Mouse (Mus musculus) embryonic facial prominence, embryonic 13.5 days (tissue): ENCODE results near the gene Phf7. TPM values are rescaled to one million over a fixed set of nuclear protein-coding genes. Genes with fewer than 3 reads are reported as not detected.

Source experiments
- ATAC-seq: fragments of 200-750 bp; cut with Nextera tagmentation; 2 replicates; pipeline ENCODE4 v1.8.0; 2017; ENCODE audit warnings: low read depth; ENCODE audit not compliant: insufficient number of reproducible peaks, insufficient read depth, low FRiP score, low TSS enrichment
- H3K27ac ChIP-seq: fragments of 300-500 bp; sonication (generic); 2 replicates; pipeline ENCODE4 v1.5.1; 2015; ENCODE audit warnings: moderate library complexity, mild to moderate bottlenecking, inconsistent platforms
- H3K27me3 ChIP-seq: fragments of 300-500 bp; sonication (generic); 2 replicates; pipeline ENCODE4 v1.6.1; 2015; ENCODE audit warnings: mild to moderate bottlenecking, inconsistent platforms
- H3K36me3 ChIP-seq: fragments of 300-500 bp; sonication (generic); 2 replicates; pipeline ENCODE4 v1.6.1; 2015; ENCODE audit warnings: mild to moderate bottlenecking, inconsistent platforms
- H3K4me1 ChIP-seq: fragments of 300-500 bp; sonication (generic); 2 replicates; pipeline ENCODE4 v1.6.1; 2015; ENCODE audit warnings: inconsistent platforms
- H3K4me2 ChIP-seq: fragments of 300-500 bp; sonication (generic); 2 replicates; pipeline ENCODE4 v1.6.1; 2015; ENCODE audit warnings: moderate library complexity, mild to moderate bottlenecking, inconsistent platforms
- H3K4me3 ChIP-seq: fragments of 300-500 bp; sonication (generic); 2 replicates; pipeline ENCODE4 v1.5.1; 2015; ENCODE audit warnings: mild to moderate bottlenecking, inconsistent platforms
- H3K9ac ChIP-seq: fragments of 300-500 bp; sonication (generic); 2 replicates; pipeline ENCODE4 v1.6.1; 2015; ENCODE audit warnings: mild to moderate bottlenecking, inconsistent platforms
- H3K9me3 ChIP-seq: fragments of 300-500 bp; sonication (generic); 2 replicates; pipeline ENCODE4 v1.6.1; 2016; ENCODE audit warnings: inconsistent platforms
- WGBS: fragments of 180-500 bp; shearing (Covaris S2); methylation state at CpG from one replicate; pipeline ENCODE4 v1.1.7; 2015; ENCODE audit warnings: mixed read lengths; 5-methylcytosine and 5-hydroxymethylcytosine counted together
- polyA plus RNA-seq: library from polyadenylated mRNA; unstranded; fragments of >200 nt; fragmentation: Nextera tagmentation; extraction: Ambion mirVana; gene quantifications from 2 replicates; pipeline ENCODE4 v1.2.1, GENCODE M21; 2015

Phf7 gene
- polyA plus RNA-seq, 1 experiment from 2014 or later, result 14.3 TPM

DNA sequence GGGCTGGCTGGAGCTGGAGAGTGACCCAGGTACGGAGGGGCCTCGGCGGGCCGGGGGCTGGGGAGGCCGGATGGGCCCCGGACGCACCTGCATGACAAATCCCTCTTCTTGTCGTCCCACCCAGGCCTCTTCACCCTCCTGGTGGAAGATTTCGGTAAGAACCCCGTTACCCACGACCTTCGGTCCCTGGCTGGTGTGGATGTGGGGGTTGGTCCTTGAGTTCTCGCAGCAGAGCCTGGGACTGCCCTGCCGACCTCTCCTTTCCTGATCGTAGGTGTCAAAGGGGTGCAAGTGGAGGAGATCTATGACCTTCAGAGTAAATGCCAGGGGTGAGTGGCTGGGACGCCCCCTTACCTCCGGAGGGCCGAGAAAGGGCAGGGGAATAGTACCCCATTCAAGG, 509 bp upstream of the Phf7 start:
- no peak for ATAC-seq
- peaks cover 38% of the 10 kb centered on the region for H3K36me3 ChIP-seq
- H3K9ac ChIP-seq, result peak overlapping the region; percentile 97
- H3K27me3 ChIP-seq, result no peaks in the 10 kb centered on the region
- peak overlapping the region; percentile 76 for H3K27ac ChIP-seq
- peak overlapping the region; percentile 97 for H3K4me3 ChIP-seq
- WGBS, result under 1% methylated on average over 18 of the region's 18 CpGs
- H3K4me1 ChIP-seq, result peaks cover 16% of the 10 kb centered on the region
- no peaks in the 10 kb centered on the region for H3K9me3 ChIP-seq
- peak overlapping the region; percentile 83 for H3K4me2 ChIP-seq

DNA sequence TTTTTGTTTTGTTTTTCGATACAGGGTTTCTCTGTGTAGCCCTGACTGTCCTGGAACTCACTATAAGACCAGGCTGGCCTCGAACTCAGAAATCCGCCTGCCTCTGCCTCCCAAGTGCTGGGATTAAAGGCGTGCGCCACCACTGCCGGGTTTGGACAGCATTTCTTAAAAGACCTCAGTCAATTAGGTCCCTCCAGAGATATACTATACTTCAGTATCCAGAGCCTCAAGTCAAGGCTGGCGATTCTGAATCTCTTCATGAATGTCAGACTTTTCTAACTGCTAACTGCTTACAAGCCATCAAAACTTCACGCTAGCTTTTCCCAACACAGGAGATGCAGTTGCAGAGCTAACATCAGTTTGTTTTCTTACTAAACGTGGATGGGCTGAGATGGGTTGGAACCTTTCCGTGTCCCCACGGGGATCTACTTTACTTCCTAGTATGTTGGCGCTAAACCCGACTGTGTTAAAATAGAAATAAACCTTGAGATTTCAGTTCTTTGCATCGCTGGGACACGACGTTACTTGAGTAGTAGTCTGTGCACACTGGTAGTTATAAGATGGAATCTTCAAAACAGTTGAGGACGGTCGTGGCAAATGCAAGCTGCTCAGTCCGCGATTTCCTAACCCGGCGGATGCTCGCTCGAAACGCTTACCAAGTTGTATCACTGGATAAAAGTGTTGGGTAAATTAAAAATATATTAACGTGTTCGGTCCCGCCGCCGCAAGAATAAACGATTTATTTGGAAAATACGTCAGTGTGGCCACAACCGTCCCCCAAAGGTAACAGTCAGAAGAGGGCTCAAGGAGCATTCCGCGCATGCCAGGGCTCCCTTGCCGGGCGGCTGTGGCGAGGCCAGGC, 664 bp downstream of the Phf7 start:
- H3K4me3 ChIP-seq, result peak overlapping the region; percentile 97
- peaks cover 27% of the 10 kb centered on the region for H3K36me3 ChIP-seq
- H3K27me3 ChIP-seq, result no peaks in the 10 kb centered on the region
- ATAC-seq, result no peak; the same call in 1 of the 2 replicates
- 20% methylated on average over 38 of the region's 38 CpGs for WGBS
- H3K9ac ChIP-seq, result peak overlapping the region; percentile 97
- peak overlapping the region; percentile 83 for H3K4me2 ChIP-seq
- peak overlapping the region; percentile 95 for H3K27ac ChIP-seq
- H3K4me1 ChIP-seq, result peaks cover 16% of the 10 kb centered on the region
- no peaks in the 10 kb centered on the region for H3K9me3 ChIP-seq

GRCm38 (mm10) chr14:31248396-31248795, 2.7 kb downstream of the Phf7 start:
- H3K4me2 ChIP-seq, result no peak overlapping the region
- peaks cover 16% of the 10 kb centered on the region for H3K4me1 ChIP-seq
- no peaks in the 10 kb centered on the region for H3K9me3 ChIP-seq
- H3K36me3 ChIP-seq, result peaks cover 6% of the 10 kb centered on the region; the same call in 1 of the 2 replicates
- no peak overlapping the region for H3K4me3 ChIP-seq
- WGBS, result 91% methylated on average over 6 of the region's 6 CpGs
- no peak for ATAC-seq
- no peak overlapping the region for H3K9ac ChIP-seq
- H3K27ac ChIP-seq, result no peak overlapping the region
- no peaks in the 10 kb centered on the region for H3K27me3 ChIP-seq

DNA sequence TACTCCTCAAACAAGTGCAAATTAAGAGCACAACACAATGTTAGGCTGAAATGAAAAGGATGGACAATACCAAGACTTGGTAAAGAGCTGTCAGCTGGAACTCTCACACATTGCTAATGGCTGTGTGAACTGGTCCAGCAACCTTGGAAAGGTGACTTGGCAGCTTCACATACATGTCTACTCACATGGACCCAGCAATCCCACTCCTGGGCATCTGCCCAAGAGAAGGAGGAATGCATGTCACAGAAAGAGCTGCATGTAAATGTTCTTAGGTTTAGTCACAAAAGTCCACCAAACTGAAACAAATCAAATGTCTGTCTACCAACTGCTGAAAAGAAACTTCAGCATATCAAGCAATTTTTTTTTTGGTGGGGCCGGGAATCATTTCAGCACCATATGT, 5.2 kb downstream of the Phf7 start:
- H3K36me3 ChIP-seq, result no peaks in the 10 kb centered on the region
- 78% methylated on average over 1 of the region's 1 CpGs for WGBS
- H3K9me3 ChIP-seq, result no peaks in the 10 kb centered on the region
- no peak for ATAC-seq
- no peak overlapping the region for H3K9ac ChIP-seq
- no peak overlapping the region for H3K4me3 ChIP-seq
- H3K27ac ChIP-seq, result no peak overlapping the region
- peaks cover 7% of the 10 kb centered on the region for H3K4me1 ChIP-seq
- no peaks in the 10 kb centered on the region for H3K27me3 ChIP-seq
- no peak overlapping the region for H3K4me2 ChIP-seq

- no peaks in the 10 kb centered on the region for H3K9me3 ChIP-seq
- 73% methylated on average over 1 of the region's 1 CpGs for WGBS
- no peak overlapping the region for H3K27ac ChIP-seq
- H3K36me3 ChIP-seq, result no peaks in the 10 kb centered on the region
- no peaks in the 10 kb centered on the region for H3K27me3 ChIP-seq
- no peak overlapping the region for H3K4me2 ChIP-seq
- H3K4me1 ChIP-seq, result no peaks in the 10 kb centered on the region; the same call in 1 of the 2 replicates
- no peak overlapping the region for H3K4me3 ChIP-seq
- no peak overlapping the region for H3K9ac ChIP-seq
- ATAC-seq, result no peak
These were observed 6.3 kb downstream of the Phf7 start for GRCm38 (mm10) chr14:31244777-31245176.

DNA sequence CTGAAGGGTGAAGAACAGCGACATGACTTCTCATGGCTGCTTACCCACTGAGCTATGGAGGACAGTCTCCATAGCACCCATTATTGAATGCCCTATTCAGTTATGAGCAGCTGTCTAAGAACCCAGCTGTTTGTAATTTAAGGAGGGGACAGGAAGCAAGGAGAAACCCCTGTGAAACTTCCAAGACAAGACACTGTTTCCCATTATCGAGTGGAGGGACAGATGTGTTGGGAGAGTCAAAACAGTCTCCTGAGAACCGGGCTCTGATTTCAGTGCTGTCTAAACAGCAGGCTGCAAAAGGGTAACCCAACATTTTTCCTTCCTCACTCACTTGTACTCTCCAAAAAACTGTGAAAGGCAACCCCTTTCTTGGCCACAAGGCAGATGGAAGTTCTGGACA, 10.6 kb downstream of the Phf7 start:
- ATAC-seq, result no peak
- WGBS, result 35% methylated on average over 3 of the region's 3 CpGs
- Histone ChIP-seq H3K4me2 (no peak overlapping the region), H3K9ac (no peak overlapping the region), H3K4me1 (no peaks in the 10 kb centered on the region; the same call in 1 of the 2 replicates), H3K36me3 (no peaks in the 10 kb centered on the region), H3K9me3 (no peaks in the 10 kb centered on the region), H3K27me3 (no peaks in the 10 kb centered on the region), H3K27ac (no peak overlapping the region), H3K4me3 (no peak overlapping the region)

GRCm38 (mm10) chr14:31237101-31237882, 13.8 kb downstream of the Phf7 start:
- H3K27ac ChIP-seq, result 0 out of 2 replicates have a peak overlapping the region, but pooled peaks have one; percentile 39
- 78% methylated on average over 7 of the region's 7 CpGs for WGBS
- H3K9ac ChIP-seq, result no peak overlapping the region
- no peak for ATAC-seq
- peaks cover 2% of the 10 kb centered on the region; the same call in 1 of the 2 replicates for H3K4me1 ChIP-seq
- H3K4me2 ChIP-seq, result no peak overlapping the region
- no peak overlapping the region for H3K4me3 ChIP-seq
- H3K9me3 ChIP-seq, result no peaks in the 10 kb centered on the region
- no peaks in the 10 kb centered on the region for H3K36me3 ChIP-seq
- no peaks in the 10 kb centered on the region for H3K27me3 ChIP-seq

GRCm38 (mm10) chr14:31233996-31234591, 17.0 kb downstream of the Phf7 start:
- 14% methylated on average over 11 of the region's 11 CpGs for WGBS
- H3K36me3 ChIP-seq, result no peaks in the 10 kb centered on the region
- H3K4me2 ChIP-seq, result no peak overlapping the region; the same call in 1 of the 2 replicates
- no peak; the same call in 1 of the 2 replicates for ATAC-seq
- H3K9ac ChIP-seq, result no peak overlapping the region
- H3K27ac ChIP-seq, result no peak overlapping the region
- peaks cover 7% of the 10 kb centered on the region; the same call in 1 of the 2 replicates for H3K4me1 ChIP-seq
- no peaks in the 10 kb centered on the region for H3K9me3 ChIP-seq
- H3K27me3 ChIP-seq, result no peaks in the 10 kb centered on the region
- H3K4me3 ChIP-seq, result no peak overlapping the region

DNA sequence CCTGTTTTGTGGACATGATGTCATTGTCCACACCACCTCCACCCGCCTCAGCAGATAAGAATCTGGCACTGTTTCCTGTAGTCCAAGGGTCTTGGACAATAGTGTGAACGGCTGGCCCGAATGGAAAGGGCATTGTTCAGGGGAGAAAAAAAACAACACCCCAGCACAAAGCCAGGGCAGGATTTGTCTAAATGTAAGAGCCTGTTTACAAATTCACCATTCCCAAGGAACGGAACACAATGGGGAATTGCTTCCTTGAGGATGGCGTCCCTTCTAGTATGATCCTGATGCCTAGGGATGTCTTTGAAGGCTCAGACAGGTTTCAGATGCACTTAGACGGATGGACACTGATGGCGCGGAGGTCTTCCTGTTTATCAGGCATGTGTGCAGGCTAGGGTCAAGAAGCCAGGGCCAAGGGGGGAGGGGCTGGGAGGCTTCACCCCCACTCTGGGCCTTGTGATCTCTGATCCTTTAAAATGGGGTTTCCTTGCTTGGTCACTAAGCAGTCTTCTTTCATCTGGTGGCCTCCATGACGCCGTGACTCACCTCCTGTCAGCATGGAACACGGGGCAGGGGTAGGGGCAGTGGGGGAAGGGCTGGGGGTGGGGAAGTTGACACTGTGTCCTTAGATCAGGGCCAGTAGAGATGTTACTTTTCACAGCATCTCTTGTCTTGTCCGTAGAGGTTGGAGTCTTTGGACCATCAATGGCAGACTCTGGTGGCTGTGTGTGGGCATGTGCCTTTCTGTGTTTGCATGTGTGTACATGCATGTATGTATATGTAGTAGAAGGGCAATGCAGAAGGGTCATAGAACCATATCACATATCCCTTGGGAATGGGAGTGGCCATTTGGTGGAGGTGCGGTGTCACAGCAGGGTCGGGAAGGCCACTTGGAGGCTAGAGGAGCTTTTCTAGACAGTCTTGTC, 17.8 kb downstream of the Phf7 start:
- H3K27ac ChIP-seq, result no peak overlapping the region
- H3K4me3 ChIP-seq, result no peak overlapping the region
- H3K4me2 ChIP-seq, result no peak overlapping the region
- ATAC-seq, result no peak
- WGBS, result 87% methylated on average over 14 of the region's 14 CpGs
- H3K9me3 ChIP-seq, result no peaks in the 10 kb centered on the region
- no peak overlapping the region for H3K9ac ChIP-seq
- no peaks in the 10 kb centered on the region for H3K27me3 ChIP-seq
- peaks cover 13% of the 10 kb centered on the region; the same call in 1 of the 2 replicates for H3K4me1 ChIP-seq
- no peaks in the 10 kb centered on the region for H3K36me3 ChIP-seq

DNA sequence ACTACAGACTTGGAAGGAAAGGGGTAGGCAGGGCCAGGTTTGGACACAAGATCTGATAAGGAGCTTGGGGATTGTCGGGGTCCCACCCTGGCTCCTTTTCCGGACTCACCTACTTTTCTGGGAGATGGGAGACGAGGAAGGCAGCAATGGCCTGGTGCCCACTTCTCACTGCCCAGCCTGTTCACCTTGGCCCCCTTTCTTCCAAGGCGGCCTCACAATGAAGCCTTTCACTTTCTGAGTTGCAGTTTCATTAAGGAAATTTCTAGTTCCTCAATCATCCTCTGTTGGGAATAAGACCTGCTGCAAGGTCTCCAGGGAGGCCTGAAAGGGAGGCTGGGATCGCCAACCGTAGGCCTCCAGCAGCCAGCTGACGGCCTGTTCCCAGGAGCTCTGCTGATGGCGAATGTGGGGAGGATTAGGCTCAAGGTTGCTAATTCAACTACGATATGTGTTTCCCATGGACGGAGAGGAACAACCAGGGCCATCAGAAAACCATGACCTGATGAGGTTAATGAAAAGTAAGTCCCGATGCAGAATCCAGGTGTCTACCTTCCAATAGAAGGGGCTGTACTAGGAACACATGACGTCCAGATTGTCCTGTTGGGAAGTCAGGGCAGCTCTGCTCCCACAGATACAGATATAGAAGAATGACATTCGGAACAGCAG, 18.6 kb downstream of the Phf7 start:
- Histone ChIP-seq H3K4me3 (no peak overlapping the region), H3K27ac (no peak overlapping the region), H3K4me2 (no peak overlapping the region), H3K36me3 (no peaks in the 10 kb centered on the region), H3K9ac (no peak overlapping the region), H3K4me1 (peaks cover 19% of the 10 kb centered on the region), H3K9me3 (no peaks in the 10 kb centered on the region), H3K27me3 (no peaks in the 10 kb centered on the region)
- no peak for ATAC-seq
- WGBS, result 84% methylated on average over 13 of the region's 13 CpGs
